Mouse (Mus musculus): ENCODE measurements at regions not wholly inside any gene's neighbourhood (a gene's known extent, or its start where the extent isn't known, plus 50 kb on each side); places are given as distances from the start of the nearest gene placed in this dataset.

DNA sequence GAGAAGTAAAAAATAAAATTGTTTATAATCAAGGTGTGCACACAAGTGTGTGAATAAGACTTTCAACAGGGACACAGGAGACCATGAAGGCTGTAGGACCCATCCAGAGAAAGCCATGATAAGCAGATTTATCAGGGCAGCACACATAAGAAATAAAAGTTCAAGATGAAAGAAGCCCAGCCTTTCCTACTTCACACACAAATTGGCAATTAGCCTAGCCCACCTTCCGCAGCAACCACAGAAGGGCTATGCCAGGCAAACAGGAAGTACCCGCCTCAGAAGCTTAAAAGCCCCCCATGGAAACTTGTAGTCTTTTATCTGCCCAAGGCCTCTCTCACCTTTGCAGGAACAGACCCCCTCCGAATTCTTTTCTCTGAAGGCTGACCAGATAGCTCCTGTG lies 77.5 kb upstream of the Eomes start:
- TF ChIP-seq CTCF (IDR thresholded peaks at IDR 0.05; ENCODE audit: control insufficient read depth, insufficient read depth, low read length), result no peak
- TF ChIP-seq POLR2A (IDR thresholded peaks at IDR 0.05; ENCODE audit: borderline replicate concordance, control insufficient read depth, low read depth, low read length), result no peak

Measured in bone marrow, adult 2 months (tissue).